10 mouse cellular contexts compared by ENCODE assay signal in the genomic region with DNA sequence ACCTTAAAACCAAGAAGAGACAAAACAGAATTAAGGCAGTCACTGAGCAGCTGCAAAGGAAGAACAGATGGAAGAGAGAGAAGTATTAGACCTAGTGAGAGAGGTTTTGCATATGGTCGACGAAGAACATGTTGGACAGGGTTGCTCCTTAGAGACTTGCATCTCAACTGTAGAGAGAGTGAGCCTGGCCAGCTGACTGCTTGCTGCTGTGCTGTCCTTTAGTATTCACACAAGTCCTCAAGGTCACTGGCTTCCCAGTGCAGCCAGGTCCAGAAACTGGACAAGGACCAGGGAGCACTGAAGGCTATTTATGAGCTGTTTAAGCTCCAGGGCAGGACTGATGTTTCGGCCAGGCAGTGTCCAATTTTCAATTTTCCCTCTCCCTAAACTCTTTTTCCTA.
A peak's percentile ranks its signal among the peaks of the same experiment; 100 is the strongest.
DNase-seq lines count a peak whose midpoint lies in the region; ATAC-seq and TF ChIP-seq lines count a peak whose summit lies in the region.
"Had no signal": no experiment of that assay in that cellular context is flagged by ENCODE, and none has a peak within 500 bp of the region (broad histone marks: within the 10 kb centered on the region; RNA-seq: fewer than 3 reads in every experiment).

No protein-coding gene starts in this region.

- WGBS in hindbrain, embryonic 12.5 days, result 59% methylated on average over 3 of the region's 3 CpGs
- 59% methylated on average over 3 of the region's 3 CpGs for WGBS in stomach, embryonic 16.5 days
- 90% methylated on average over 3 of the region's 3 CpGs for WGBS in thymus, adult 2 months

- H3K4me3 ChIP-seq in gastrocnemius, adult 2 months, result no peak overlapping the region
- H3K4me3 ChIP-seq in hindbrain, embryonic 12.5 days, result no peak overlapping the region
- H3K4me3 ChIP-seq in stomach, embryonic 16.5 days (replicated peaks; ENCODE audit: low read length), result no peak overlapping the region
- H3K4me3 ChIP-seq in thymus, adult 2 months (ENCODE audit: control insufficient read depth, insufficient read depth, low read length), result no peak overlapping the region

- no peaks in the 10 kb centered on the region for H3K9me3 ChIP-seq in hindbrain, embryonic 12.5 days (replicated peaks)
- H3K9me3 ChIP-seq in stomach, embryonic 16.5 days (replicated peaks; ENCODE audit: control insufficient read depth, low read length), result no peaks in the 10 kb centered on the region

- peak; percentile 19 for DNase-seq in gastrocnemius, adult 2 months
- DNase-seq in gastrocnemius, postnatal 36 days, result no peak
- DNase-seq in testis, postnatal 14 days (ENCODE audit: low spot score), result peak; percentile 14
- no peak for DNase-seq in testis, postnatal 10 days (ENCODE audit: low spot score)
- DNase-seq in thymus, adult 2 months, result no peak
- no peak for DNase-seq in lung, postnatal 25 days (ENCODE audit: low spot score)

- peaks cover 11% of the 10 kb centered on the region; the same call in 1 of the 2 replicates for H3K4me1 ChIP-seq in hindbrain, embryonic 12.5 days
- no peaks in the 10 kb centered on the region for H3K4me1 ChIP-seq in stomach, embryonic 16.5 days (ENCODE audit: control insufficient read depth, insufficient read depth, low read length)
- no peaks in the 10 kb centered on the region for H3K4me1 ChIP-seq in thymus, adult 2 months (replicated peaks; ENCODE audit: control insufficient read depth, insufficient read depth, low read length)

- H3K4me2 ChIP-seq in hindbrain, embryonic 12.5 days (replicated peaks), result no peak overlapping the region
- no peak overlapping the region for H3K4me2 ChIP-seq in stomach, embryonic 16.5 days (ENCODE audit: low read depth, low read length)
- H3K4me2 ChIP-seq: liver, embryonic 11.5 days had no signal

- no peaks in the 10 kb centered on the region for H3K27me3 ChIP-seq in hindbrain, embryonic 12.5 days
- H3K27me3 ChIP-seq in stomach, embryonic 16.5 days (ENCODE audit: control insufficient read depth, insufficient read depth, low read length), result no peaks in the 10 kb centered on the region
- H3K27me3 ChIP-seq in thymus, adult 2 months (ENCODE audit: control insufficient read depth, insufficient read depth, low read length), result no peaks in the 10 kb centered on the region

- TF ChIP-seq POLR2A in thymus, adult 2 months (IDR thresholded peaks at IDR 0.05; ENCODE audit: control insufficient read depth, extremely low read depth, insufficient read depth, low read length, poor library complexity), result no peak

- TF ChIP-seq CTCF in gastrocnemius, adult 2 months (IDR thresholded peaks at IDR 0.05), result no peak
- no peak for TF ChIP-seq CTCF in thymus, adult 2 months (IDR thresholded peaks at IDR 0.05; ENCODE audit: borderline replicate concordance, control insufficient read depth, extremely low read depth, insufficient read depth, low read length, poor library complexity)

- H3K27ac ChIP-seq in gastrocnemius, adult 2 months, result no peak overlapping the region
- no peak overlapping the region for H3K27ac ChIP-seq in hindbrain, embryonic 12.5 days
- H3K27ac ChIP-seq in stomach, embryonic 16.5 days (ENCODE audit: low read length), result no peak overlapping the region
- H3K27ac ChIP-seq in thymus, adult 2 months (ENCODE audit: control insufficient read depth, insufficient read depth, low read length), result no peak overlapping the region

- intact Hi-C loops in gastrocnemius, adult 2 months (cut with DNase I), result no loop called here
- intact Hi-C loops in gastrocnemius, postnatal 36 days (cut with DNase I), result no loop called here

- H3K36me3 ChIP-seq in hindbrain, embryonic 12.5 days, result no peaks in the 10 kb centered on the region
- H3K36me3 ChIP-seq in stomach, embryonic 16.5 days (ENCODE audit: control insufficient read depth, insufficient read depth, low read length), result no peaks in the 10 kb centered on the region
- H3K36me3 ChIP-seq in thymus, adult 2 months (ENCODE audit: control insufficient read depth, insufficient read depth, low read length), result no peaks in the 10 kb centered on the region

- ATAC-seq in hindbrain, embryonic 12.5 days (ENCODE audit: low FRiP score), result 0 out of 2 replicates have a peak, but pooled peaks have one; percentile 22
- ATAC-seq in stomach, embryonic 16.5 days (ENCODE audit: insufficient read depth, low FRiP score), result peak; percentile 58; the same call in 1 of the 2 replicates
- ATAC-seq: intestine, postnatal 0 days had no signal

- no peak overlapping the region for H3K9ac ChIP-seq in hindbrain, embryonic 12.5 days
- H3K9ac ChIP-seq in stomach, embryonic 16.5 days (ENCODE audit: low read length), result no peak overlapping the region

Comparison
In these comparisons a context has a peak if more than half of its experiments do, and no peak if none do; other contexts are left out.
1. DNase-seq: peak in gastrocnemius, adult 2 months (single experiment) and testis, postnatal 14 days (single experiment); none in gastrocnemius, postnatal 36 days (0 of 2), testis, postnatal 10 days (single experiment), thymus, adult 2 months (single experiment) and lung, postnatal 25 days (single experiment).